Mouse (Mus musculus): Measurements from ENCODE around the gene Ano4.

Gene Ano4

DNA sequence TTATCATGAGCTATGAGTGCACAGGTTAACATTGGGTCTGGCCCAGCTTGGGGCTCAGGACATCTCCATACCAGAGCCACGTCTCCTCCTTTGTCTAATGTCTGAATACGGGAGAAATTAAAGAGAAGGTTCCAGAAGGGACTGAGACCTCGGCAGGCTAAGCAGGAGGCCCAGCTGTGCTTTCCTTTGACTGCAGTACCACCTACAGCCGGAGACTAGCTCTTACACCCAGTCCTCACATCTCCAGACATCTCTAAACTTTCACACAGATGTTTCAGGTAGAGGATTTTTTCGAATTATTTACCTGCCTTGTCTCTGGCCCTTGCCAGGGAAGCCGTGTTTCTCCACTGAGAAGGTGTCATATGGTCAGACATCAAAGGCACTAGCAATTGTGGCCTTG lies 53.9 kb downstream of the Ano4 start:
- in situ Hi-C loops (cut with MboI; ENCODE audit: low sequenced_read_pairs), result no loop called here

DNA sequence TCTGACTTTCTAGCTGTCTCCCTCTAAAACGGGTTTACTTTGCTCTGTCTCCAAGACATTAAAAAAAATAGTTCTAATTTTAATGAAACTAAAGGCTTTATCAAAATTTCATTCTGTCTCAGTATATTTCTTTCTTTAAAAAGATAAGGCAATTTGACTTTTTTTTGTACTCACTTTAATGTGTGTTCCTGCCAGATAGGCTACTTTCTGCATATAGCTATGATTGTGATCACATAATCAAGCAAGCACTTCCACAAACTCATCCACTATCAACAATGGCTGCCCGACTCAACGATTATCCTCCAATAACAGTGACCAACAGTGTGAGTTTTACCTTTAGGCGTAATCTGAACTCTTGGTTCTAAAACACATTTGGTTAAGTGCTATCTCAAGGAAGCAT lies 55.3 kb downstream of the Ano4 start:
- in situ Hi-C loops (cut with MboI; ENCODE audit: low sequenced_read_pairs), result no loop called here

DNA sequence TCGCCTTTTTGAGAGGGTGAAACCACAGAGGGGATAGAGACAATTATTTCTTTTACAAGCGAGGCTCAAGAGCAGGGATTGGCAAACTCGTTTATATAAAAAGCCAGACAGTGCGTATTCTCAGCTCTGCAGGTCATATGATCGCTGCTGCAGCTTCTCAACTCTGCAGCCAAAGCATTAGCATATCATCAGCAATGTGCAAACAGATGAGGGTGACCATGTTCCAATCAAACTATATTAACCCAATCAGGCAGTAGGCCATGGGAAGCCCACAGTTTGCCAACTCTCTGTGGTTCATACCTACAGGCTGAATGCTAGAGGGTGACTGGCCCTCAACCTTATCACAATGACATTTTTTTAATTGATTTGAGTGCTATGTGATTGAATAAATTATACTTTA lies 64.2 kb downstream of the Ano4 start:
- in situ Hi-C loops (cut with MboI; ENCODE audit: low sequenced_read_pairs), result no loop called here

DNA sequence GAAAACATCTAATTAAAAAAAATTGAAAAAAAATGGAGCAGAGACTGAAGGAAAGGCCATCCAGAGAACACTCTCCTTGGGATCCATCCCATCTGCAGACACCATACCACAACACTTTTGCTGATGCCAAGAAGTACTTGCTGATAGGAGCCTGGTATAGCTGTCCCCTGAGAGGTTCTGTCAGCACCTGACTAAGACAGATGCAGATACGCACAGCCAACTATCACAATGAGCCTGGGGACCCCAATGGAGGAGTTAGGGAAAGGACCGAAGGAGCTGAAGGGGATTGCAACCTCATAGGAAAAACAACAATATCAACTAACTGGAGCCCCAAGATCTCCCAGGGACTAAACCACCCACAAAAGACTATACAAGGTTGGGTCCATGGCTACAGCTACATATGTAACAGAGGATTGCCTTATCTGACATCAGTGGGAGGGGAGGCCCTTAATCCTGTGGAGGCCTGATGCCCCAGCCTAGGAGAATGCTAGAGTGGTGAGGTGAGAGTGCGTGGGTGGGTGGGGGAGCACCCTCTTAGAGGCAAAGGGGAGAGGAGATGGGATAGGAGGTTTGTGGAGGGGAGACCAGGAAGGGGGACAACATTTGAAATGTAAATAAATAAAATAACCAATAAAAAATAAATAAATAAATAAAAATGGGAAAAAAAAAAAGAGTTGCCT lies 71.4 kb downstream of the Ano4 start:
- in situ Hi-C loops (cut with MboI; ENCODE audit: low sequenced_read_pairs), result no loop called here

DNA sequence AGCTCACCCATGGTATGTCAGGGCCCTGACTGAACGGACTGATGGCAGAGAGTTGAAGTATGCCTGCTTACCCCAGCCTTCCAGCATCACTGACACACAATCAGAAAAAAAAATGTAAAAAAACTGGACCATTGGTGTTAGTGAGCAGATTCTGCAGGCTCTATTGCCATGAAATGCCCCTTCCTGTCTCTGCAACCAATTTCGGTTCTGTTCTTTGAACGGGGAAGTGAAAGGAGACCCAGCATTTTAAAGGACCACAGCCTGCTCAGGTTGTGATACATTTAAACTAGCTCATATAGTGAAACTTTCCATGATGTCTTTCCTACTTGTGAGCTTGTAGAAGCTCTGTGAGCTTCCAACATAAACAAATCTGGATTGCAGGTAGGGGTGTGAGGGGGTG lies 77.2 kb downstream of the Ano4 start:
- in situ Hi-C loops (cut with MboI; ENCODE audit: low sequenced_read_pairs), result no loop called here

DNA sequence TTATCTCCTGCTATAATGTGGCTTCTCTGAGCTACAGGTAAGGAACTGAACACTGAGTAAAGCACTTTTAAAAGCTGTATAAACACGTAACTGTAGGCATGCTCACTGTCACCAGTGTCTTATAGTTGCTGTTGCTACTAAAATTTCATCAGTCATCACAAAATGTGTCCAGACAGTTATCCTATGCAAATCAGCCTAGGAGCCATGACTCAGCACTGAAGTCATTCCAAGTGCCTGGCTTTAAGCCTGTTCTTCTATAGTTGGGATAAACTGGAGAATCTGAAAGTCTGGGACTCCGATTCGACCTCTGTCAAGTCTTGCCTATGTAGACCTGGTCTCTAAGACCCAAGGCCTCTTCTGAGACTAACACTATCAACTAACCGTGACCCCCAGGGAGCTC lies 81.2 kb downstream of the Ano4 start:
- in situ Hi-C loops (cut with MboI; ENCODE audit: low sequenced_read_pairs), result no loop called here

DNA sequence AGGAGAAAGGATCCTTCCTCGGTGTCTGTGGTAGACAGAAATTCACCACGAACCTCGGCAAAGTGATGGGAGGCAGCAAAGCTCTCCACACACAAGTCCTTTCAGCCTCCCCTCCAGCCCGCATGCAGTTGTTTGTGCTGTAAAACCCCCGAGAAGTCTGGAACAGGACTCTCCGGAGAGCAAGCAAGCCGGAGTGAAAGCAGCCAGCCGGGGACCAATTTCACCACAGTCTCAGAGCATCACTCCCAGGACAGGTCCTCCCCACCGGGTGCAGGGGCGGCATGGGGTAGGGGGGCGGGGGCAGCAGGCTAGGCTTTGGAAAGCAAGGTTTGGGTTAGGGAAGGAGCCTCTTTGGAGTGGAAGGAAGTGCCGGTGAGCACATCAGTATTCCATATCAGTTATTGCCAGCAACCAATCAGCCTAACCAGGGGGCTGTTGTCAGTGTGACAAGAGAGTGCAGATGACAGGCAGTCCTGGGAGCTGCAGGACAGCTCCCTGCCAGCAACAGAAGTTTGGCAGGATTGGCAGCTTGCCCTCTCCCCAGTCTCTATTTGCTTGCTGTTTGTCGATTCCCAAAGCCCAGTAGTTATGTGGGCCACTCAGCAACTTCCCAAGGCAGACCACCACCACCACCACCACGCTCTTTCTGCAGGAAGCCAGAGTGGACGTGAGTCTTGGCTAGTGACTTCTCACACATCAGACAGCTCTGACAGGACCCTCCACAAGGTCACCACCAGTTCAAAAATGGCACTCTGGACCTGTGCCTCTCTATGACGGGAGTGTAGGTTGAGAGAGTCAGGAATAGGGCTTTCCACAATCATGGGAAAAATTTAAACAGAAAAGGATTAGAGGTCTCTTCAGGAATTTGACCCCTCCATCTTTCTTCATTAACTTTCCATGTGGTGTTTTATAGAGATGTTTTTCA lies 86.8 kb downstream of the Ano4 start:
- in situ Hi-C loops (cut with MboI; ENCODE audit: low sequenced_read_pairs), result no loop called here

DNA sequence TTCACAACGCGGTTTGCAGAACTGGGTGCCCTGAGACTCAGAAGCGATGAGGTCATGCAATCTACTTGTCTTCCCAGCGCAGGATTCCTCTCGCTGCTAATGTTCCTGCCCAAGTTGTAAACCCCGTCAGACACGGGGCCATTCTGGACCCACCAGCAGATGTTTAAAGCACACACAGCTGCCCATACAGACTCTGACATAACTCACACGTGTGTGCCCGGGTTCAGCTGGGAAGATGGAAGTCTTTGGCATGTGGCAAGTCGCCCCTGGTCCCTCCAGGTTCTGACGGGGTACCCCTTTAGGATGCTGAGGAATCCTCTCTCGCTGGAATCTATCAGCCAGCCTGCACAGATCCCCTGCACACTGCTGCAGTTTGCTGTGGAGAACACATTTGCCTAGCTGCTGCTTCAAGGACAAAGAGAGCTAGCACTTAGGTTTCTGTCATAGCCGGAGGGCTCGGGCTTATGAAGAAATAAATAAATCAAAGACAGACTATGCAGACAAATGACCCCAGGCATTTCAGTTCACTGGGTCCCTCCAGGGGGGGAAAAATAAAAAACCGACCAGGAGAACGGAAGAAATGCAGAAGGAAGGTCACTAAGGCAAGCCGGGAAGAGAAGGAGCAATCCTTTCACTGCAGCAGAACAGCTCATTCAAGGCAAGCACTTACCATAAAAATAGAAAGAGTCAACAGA lies 87.7 kb downstream of the Ano4 start:
- in situ Hi-C loops (cut with MboI; ENCODE audit: low sequenced_read_pairs), result no loop called here

DNA sequence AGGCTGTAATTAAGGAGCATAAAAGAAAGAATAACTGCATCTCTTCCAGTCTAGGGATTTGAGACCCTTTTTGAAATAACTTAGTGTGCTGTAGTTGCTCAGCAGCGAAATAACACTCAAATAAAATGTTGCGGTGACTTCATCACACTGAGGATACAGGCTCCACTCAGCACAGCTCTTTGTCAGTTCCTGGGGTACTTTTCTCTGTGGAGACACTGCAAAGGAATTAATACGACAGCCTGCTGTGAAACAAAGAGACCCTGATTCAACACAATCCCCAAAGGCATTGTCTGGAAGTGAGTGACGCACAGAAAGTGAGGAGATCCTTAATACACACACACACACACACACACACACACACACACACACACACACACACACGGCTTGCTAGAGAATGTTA lies 89.8 kb downstream of the Ano4 start:
- in situ Hi-C loops (cut with MboI; ENCODE audit: low sequenced_read_pairs), result no loop called here

DNA sequence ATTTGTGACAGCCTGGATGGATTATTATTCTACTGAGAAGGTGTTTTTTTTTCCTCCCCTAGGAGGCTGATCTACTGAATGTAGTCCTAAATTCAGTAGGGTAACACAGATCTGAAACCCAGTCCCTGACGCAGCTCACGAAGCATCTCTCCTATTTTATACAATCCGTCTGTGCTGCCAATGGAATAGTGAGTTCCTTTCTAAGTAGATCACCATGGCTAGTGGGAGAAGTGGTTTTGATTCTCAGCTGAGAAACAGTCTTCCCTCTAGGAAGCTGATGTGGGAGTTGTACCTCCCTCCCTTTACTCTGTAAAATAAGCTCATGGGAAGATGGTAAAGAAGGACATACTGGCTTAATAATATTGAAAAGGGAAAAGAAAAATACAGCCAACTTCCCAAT lies 90.8 kb downstream of the Ano4 start:
- in situ Hi-C loops (cut with MboI; ENCODE audit: low sequenced_read_pairs), result no loop called here

DNA sequence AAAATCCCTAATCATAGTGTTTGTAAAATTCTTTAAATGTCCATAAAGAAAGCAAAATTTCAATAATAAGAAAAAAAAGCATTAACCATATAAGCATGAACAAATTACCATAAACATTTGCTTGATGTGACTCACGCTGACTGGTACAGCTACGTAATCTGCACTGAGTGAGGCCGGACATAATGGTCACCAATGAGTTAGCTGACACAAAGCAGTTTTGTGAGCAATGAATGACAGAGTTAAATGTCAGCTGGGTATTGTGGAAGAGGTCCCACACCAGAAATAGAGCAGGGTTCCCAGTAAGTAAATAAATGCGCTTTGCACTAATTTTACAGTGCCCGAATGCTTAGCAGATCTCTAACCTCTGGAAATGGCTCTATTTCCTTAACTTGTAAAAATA lies 91.9 kb downstream of the Ano4 start:
- in situ Hi-C loops (cut with MboI; ENCODE audit: low sequenced_read_pairs), result no loop called here

DNA sequence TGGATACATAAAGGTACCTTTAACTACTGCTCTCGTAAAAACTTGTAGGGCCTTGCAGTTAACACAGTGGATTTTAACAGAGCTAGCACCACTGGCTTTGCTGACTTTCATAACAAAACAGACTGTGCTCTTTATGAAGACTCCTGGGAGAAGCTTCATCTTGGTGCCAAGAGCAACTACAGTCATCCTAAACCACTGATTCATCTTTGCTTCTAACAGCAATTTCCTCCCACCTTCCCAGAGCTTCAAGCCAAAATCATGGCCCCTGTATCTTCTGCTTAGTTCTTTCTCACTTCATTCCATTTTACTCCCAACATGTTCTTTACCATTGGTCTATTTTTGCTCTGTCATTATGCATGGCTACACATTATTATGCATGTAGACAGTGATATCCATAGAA lies 100.8 kb downstream of the Ano4 start:
- in situ Hi-C loops (cut with MboI; ENCODE audit: low sequenced_read_pairs), result no loop called here

DNA sequence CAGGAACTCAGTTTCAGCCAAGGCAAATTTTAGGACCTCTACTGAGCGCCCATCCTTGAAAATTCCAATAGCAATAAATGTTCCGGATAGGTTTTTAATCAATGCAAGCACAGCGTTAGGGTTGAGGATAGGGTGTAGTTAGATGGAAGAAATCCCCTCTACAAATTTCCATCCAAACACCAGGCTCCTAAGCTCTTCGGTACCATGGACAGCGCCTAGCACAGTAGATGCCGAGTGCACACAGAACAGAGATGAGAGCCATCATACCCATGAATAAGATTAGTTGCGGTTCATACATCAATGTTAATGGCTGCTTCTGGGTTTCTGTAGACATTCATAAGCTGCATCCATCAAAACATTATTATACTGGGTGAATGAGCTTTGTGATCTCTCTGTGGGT lies 120.0 kb downstream of the Ano4 start:
- in situ Hi-C loops (cut with MboI; ENCODE audit: low sequenced_read_pairs), result no loop called here

DNA sequence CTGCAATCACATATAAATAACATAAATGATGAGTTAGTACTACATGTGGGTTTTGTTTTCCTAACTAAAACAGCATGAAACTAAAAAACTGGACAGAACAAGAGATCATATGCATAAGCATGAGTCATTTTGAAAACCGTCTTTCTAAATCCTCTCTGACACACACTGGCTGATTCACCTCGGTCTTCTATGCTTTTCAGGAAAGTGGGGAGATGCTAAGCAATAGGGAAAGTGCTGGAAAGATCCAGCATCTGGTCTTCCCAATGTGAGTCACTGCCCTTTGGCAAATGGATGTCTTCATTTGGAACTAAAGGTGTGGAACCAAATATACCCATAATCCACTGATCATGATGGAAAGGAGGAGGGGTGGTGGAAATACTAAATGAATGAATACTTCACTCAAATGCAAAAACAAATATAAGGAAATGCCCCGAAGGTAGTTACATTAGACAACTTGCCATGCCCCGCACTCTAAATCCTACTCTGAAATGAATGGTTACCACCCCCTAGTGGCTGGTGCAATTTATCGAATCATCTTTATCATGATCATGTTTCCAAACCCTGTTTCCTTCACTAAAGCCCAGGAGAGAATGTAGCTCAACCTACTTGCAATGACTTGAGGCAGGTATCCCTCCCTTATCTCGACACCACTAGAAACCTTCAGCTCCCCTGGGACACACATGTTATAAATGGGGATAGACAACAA lies 122.1 kb downstream of the Ano4 start:
- in situ Hi-C loops (cut with MboI; ENCODE audit: low sequenced_read_pairs), result no loop called here

DNA sequence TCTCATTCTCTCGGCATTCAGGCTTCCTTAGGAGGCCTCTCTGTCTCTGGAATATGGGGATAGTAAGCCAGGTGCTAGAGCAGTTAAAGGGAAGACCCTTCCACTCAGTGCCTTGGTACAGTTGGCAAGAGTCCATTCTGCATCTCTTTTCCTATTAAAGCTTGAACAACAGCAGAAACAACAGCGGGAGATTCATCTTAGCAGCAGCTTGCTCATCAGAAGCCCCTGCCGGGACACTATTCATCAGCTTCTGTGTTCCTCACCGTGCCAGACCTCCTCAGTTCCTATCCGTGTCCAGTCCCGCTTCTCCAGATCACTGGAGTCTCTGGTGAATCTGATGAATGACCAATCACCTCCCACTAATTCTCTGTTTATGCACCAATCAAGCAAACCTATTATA lies 128.5 kb downstream of the Ano4 start:
- in situ Hi-C loops (cut with MboI; ENCODE audit: low sequenced_read_pairs), result no loop called here

DNA sequence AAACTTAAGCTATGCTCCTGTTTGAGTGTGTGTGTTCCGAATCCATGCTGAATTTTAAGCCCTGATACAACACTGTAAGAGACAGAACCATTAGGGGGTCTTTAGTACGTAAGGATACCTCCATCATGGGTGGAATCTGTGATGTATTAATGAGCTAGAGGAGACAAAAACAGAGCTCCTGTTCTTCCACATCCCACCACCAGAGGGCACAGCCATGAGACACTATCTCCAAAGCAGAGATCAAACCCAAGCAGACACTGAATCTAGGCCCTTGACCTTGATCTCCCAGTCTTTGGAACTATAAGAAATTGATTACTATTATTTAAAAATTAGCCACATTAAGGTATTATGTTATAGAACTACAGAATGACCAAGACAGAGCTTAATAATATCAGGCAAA lies 138.7 kb downstream of the Ano4 start:
- in situ Hi-C loops (cut with MboI; ENCODE audit: low sequenced_read_pairs), result no loop called here

DNA sequence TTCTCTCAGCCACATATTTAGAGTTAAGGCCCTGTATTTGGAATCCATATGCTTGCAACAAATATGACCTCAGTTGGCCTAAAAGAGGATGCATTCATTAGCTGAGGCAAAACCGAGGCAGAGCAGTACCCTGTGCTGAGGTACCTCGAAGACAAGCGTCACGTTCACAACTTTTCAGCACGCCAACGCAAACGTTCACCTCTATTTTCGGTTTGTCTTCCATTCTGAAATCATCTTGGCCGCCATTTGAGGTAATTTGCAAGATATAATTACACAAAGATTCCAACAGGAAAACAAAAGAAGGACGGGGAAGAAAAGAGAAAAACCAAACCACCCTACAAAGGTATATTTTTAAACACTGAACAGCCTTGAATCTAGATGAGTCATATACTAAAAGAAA lies 148.1 kb downstream of the Ano4 start:
- in situ Hi-C loops (cut with MboI; ENCODE audit: low sequenced_read_pairs), result no loop called here

DNA sequence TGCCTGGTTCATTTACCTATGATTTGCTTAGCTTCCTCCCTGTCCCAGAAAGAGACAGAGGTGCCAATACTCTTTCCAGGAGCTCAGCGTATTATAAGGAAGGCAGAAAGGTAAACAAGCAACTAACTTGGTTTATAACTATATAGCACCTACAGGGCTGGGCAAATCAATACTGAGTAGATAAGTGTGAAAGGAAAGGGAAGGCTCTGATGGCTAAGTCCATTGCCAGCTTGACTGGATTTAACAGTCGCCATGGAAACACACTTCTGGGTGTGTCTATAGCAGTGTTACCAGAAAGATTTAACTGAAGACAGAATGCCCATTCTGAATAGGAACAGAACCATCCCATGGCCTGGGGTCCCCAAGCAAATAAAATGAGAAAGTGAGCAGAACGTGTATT lies 149.5 kb downstream of the Ano4 start:
- in situ Hi-C loops (cut with MboI; ENCODE audit: low sequenced_read_pairs), result no loop called here

DNA sequence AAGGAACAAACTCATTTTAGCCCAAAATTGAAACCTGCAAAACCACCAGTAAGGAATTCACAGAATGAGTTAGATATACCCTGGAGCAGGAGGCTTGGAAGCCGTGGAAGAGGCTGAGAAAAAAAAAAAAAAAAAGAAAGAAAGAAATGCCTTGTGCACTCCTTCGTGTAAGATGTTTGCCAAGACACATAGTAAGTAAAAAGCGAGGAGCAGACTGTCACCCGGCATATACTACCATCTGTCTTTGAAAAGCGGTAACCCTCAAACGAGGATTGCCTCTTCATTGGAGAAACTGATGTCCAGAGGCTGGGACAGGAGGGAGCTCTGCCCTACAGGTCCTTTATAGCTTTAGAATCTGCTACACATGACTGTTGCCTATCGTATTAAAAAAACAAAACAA lies 150.1 kb downstream of the Ano4 start:
- in situ Hi-C loops (cut with MboI; ENCODE audit: low sequenced_read_pairs), result no loop called here

DNA sequence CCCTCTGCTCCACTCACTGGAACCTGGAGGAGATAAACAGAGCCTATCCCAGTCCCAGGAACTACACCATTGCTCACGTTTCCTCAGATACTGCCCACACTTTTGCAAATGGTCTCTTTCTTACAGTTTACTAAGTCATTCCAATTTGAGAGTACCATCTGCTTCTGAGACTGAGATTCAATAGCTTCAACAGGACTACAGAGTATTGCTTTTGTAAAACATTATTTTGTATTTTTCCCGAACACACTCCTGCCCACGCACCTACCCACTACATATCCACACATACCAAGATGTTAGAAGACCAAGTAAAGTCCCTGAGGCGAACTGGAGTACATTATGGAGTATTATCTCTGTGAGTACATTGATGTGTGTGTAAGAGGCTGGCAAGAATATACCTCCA lies 166.6 kb downstream of the Ano4 start:
- in situ Hi-C loops (cut with MboI; ENCODE audit: low sequenced_read_pairs), result no loop called here

DNA sequence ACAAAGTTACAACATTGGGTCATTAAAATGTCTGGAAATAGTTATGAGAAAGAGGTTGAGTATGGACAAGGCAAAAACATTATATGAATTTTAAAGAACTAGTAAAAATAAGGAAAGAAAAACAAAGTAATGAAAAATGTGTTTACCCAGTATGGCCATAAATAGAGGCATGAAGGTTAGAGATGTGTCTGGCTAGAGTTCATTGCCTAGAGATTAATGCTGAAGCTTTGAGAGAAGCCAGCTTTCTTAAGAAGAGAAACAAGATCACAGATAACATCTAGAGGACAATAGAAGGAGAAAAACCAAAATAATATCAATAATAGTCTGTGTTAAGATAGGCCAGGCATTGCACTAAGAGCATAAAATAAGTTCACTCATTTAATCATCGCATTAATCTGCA lies 180.0 kb downstream of the Ano4 start:
- in situ Hi-C loops (cut with MboI; ENCODE audit: low sequenced_read_pairs), result no loop called here
